Mouse (Mus musculus) forebrain, embryonic 16.5 days (tissue): ENCODE data around the gene Gsta4. TPM values are rescaled to one million over a fixed set of nuclear protein-coding genes. Genes with fewer than 3 reads are reported as not detected.
"Not testable (repeated sequence)": the region's sequence is repeated elsewhere in the genome, so short reads cannot be mapped to it uniquely, and the experiment has no call there.

Experiments
- ATAC-seq: fragments of 200-750 bp; cut with Nextera tagmentation; 2 replicates; pipeline ENCODE4 v1.8.0; 2017; ENCODE audit warnings: mild to moderate bottlenecking, moderate library complexity
- H3K27ac ChIP-seq: fragments of 300-500 bp; sonication (generic); 2 replicates; pipeline ENCODE4 v1.5.1; 2014; ENCODE audit warnings: low read length, control low read depth
- H3K27me3 ChIP-seq: fragments of 300-500 bp; sonication (generic); replicated peaks from 2 replicates; pipeline ENCODE4 v1.6.1; 2014; ENCODE audit warnings: low read length; ENCODE audit not compliant: control insufficient read depth, insufficient read depth
- H3K36me3 ChIP-seq: fragments of 300-500 bp; sonication (generic); 2 replicates; pipeline ENCODE4 v1.6.1; 2014; ENCODE audit not compliant: control insufficient read depth, insufficient read depth
- H3K4me1 ChIP-seq: fragments of 300-500 bp; sonication (generic); replicated peaks from 2 replicates; pipeline ENCODE4 v1.6.1; 2014; ENCODE audit warnings: low read length; ENCODE audit not compliant: control insufficient read depth, insufficient read depth
- H3K4me2 ChIP-seq: fragments of 300-500 bp; sonication (generic); 2 replicates; pipeline ENCODE4 v1.6.1; 2014; ENCODE audit warnings: mild to moderate bottlenecking, low read length, control low read depth
- H3K4me3 ChIP-seq: fragments of 300-500 bp; sonication (generic); replicated peaks from 2 replicates; pipeline ENCODE4 v1.5.1; 2014; ENCODE audit warnings: mild to moderate bottlenecking, low read length, control low read depth
- H3K9ac ChIP-seq: fragments of 300-500 bp; sonication (generic); replicated peaks from 2 replicates; pipeline ENCODE4 v1.6.1; 2014; ENCODE audit warnings: low read depth, low read length, control low read depth
- H3K9me3 ChIP-seq: fragments of 300-500 bp; sonication (generic); 2 replicates; pipeline ENCODE4 v1.6.1; 2016; ENCODE audit warnings: low read length; ENCODE audit not compliant: control insufficient read depth
- WGBS: fragments of 180-500 bp; shearing (Covaris S2); extraction: QIAGEN DNeasy Blood & Tissue Kit; methylation state at CpG from one replicate; pipeline ENCODE4 v1.1.7; 2014; 5-methylcytosine and 5-hydroxymethylcytosine counted together
- polyA plus RNA-seq: library from polyadenylated mRNA; unstranded; fragments of >200 nt; fragmentation: Nextera tagmentation; extraction: Ambion mirVana; gene quantifications from 2 replicates; pipeline ENCODE4 v1.2.1, GENCODE M21; 2015

Gsta4 gene
- polyA plus RNA-seq, 1 experiment from 2014 or later, result 14.9 TPM

- WGBS, result 84% methylated on average over 1 of the region's 1 CpGs
- no peak for ATAC-seq
These were observed 25.4 kb upstream of the Gsta4 start for GRCm38 (mm10) chr9:78157221-78157620.

GRCm38 (mm10) chr9:78163291-78163690, 19.3 kb upstream of the Gsta4 start:
- no peak overlapping the region for H3K4me3 ChIP-seq
- peaks cover 45% of the 10 kb centered on the region for H3K36me3 ChIP-seq
- no peaks in the 10 kb centered on the region for H3K4me1 ChIP-seq
- no peak for ATAC-seq
- no peaks in the 10 kb centered on the region for H3K9me3 ChIP-seq
- no peaks in the 10 kb centered on the region for H3K27me3 ChIP-seq
- no peak overlapping the region for H3K9ac ChIP-seq
- 86% methylated on average over 10 of the region's 10 CpGs for WGBS
- no peak overlapping the region for H3K27ac ChIP-seq
- H3K4me2 ChIP-seq, result no peak overlapping the region

More at GRCm38 (mm10) chr9:78157221-78157620, 25.4 kb upstream of the Gsta4 start:
- H3K27me3 ChIP-seq, result no peaks in the 10 kb centered on the region
- peaks cover 45% of the 10 kb centered on the region for H3K36me3 ChIP-seq
- H3K27ac ChIP-seq, result no peak overlapping the region
- no peak overlapping the region for H3K4me3 ChIP-seq
- H3K4me2 ChIP-seq, result no peak overlapping the region
- H3K9me3 ChIP-seq, result no peaks in the 10 kb centered on the region
- no peaks in the 10 kb centered on the region for H3K4me1 ChIP-seq
- H3K9ac ChIP-seq, result no peak overlapping the region

DNA sequence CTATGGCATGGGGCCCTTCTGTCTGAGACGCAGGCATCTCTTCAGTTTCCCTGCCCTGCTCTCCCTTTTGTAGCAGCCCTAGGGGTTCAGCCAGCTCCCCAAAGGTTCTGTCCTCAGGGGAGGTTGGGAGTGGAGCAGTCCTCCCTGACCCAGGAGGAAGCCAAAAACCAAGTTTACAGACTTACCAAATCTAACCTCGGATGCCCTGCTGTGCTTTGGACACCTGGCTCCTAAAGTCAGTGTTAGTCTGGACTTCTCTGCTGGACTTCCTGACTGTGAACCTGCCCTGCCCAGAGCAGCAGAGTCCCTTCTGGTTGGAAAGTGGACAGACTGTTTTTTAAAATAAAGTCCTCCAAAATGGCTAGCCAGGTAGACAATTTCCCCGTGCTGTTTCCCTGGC, 17.8 kb upstream of the Gsta4 start:
- Histone ChIP-seq H3K36me3 (peaks cover 42% of the 10 kb centered on the region), H3K9ac (no peak overlapping the region), H3K4me2 (no peak overlapping the region), H3K27ac (no peak overlapping the region), H3K9me3 (no peaks in the 10 kb centered on the region), H3K4me1 (no peaks in the 10 kb centered on the region), H3K4me3 (no peak overlapping the region), H3K27me3 (no peaks in the 10 kb centered on the region)
- 84% methylated on average over 3 of the region's 3 CpGs for WGBS
- no peak for ATAC-seq

DNA sequence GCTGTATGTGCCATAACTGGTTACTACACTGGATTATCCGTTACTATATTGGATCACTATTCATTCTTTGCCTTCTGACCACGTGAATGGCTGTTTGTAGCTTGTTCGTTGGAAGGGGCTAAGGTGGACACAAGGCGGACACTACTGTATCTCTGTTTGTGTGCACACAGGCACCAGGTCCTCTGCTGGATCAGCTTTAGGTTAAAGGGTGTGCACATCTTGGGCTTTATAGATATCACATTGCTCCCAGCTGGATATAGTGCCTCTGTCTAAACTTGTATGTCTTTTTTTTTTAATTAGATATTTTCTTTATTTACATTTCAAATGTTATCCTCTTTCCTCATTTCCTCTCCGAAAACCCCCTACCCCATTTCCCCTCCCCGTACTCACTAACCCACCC, 17.1 kb upstream of the Gsta4 start:
- Histone ChIP-seq H3K4me1 (no peaks in the 10 kb centered on the region), H3K27ac (no peak overlapping the region), H3K9me3 (no peaks in the 10 kb centered on the region), H3K36me3 (peaks cover 35% of the 10 kb centered on the region), H3K4me2 (no peak overlapping the region), H3K9ac (no peak overlapping the region), H3K4me3 (no peak overlapping the region), H3K27me3 (no peaks in the 10 kb centered on the region)
- ATAC-seq, result no peak
- WGBS, result 89% methylated on average over 6 of the region's 6 CpGs

DNA sequence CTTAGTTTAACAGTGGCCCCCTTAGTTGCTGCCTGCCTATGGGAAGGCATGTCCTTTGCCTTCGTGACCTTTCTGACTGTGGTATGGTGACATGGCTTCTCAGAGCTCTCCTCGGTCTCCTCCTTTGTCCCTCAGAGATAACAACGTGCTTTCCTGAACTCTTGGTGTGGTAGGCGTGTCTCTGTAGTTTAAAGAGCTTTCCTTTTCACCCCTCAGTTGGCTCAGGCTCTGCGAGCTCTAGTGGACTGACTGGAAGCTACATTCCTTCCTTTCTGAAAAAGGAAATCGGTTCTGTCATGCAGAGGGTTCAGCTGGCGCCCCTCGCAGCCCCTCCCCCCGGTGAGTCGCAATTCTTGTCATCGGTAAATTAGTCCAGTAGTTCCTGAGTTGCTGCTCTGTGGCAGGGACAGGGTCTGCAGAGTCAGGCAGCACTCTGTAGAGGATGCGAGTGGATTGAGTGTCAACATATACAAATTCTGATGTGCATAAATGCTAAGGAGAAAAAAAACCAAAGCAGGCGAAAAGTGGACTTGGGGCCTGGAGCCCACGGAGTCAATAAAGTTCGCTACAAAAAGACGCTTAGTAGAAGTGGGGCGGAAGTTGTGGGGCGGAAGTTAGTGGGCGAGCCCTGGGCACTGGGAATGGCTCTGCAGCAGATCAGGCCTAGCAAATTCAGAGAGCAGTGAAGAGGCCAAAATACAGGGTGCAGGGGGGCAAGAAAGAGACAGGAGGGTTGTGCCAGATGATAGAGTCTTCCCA, 15.7 kb upstream of the Gsta4 start:
- H3K4me3 ChIP-seq, result no peak overlapping the region
- 84% methylated on average over 19 of the region's 19 CpGs for WGBS
- H3K9me3 ChIP-seq, result no peaks in the 10 kb centered on the region
- H3K4me2 ChIP-seq, result no peak overlapping the region
- no peak overlapping the region for H3K9ac ChIP-seq
- H3K27me3 ChIP-seq, result no peaks in the 10 kb centered on the region
- peaks cover 22% of the 10 kb centered on the region for H3K36me3 ChIP-seq
- no peak for ATAC-seq
- no peak overlapping the region for H3K27ac ChIP-seq
- no peaks in the 10 kb centered on the region for H3K4me1 ChIP-seq

- Histone ChIP-seq H3K9me3 (no peaks in the 10 kb centered on the region), H3K36me3 (peaks cover 22% of the 10 kb centered on the region), H3K4me1 (no peaks in the 10 kb centered on the region), H3K4me2 (no peak overlapping the region), H3K9ac (no peak overlapping the region), H3K4me3 (no peak overlapping the region), H3K27me3 (no peaks in the 10 kb centered on the region), H3K27ac (no peak overlapping the region)
- WGBS, result 93% methylated on average over 19 of the region's 19 CpGs
- no peak for ATAC-seq
These were observed 15.1 kb upstream of the Gsta4 start for GRCm38 (mm10) chr9:78167453-78167969.

DNA sequence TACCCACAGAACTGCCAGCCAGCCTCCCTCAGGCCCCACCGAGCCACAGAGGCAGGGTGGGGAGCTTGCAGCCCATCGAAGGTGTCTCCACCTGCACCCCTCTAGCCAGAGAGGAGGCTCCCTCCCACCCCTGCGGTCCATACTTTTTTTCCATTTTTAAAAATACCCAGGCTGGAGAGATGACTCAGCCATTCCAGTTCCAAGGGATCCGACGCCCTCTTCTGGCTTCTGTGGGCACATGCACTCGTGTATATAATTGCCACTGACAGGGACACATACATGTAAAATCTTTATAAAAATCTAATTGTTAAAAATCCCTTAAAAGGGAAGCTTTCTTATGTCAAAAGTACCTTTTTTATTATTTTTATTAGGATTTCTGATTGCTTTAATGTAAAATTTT, 13.7 kb upstream of the Gsta4 start:
- H3K27ac ChIP-seq, result no peak overlapping the region
- peaks cover 17% of the 10 kb centered on the region for H3K36me3 ChIP-seq
- no peak overlapping the region for H3K4me3 ChIP-seq
- no peak for ATAC-seq
- no peaks in the 10 kb centered on the region for H3K27me3 ChIP-seq
- H3K9ac ChIP-seq, result no peak overlapping the region
- no peaks in the 10 kb centered on the region for H3K4me1 ChIP-seq
- WGBS, result 95% methylated on average over 6 of the region's 6 CpGs
- no peaks in the 10 kb centered on the region for H3K9me3 ChIP-seq
- no peak overlapping the region for H3K4me2 ChIP-seq

GRCm38 (mm10) chr9:78174016-78174415, 8.6 kb upstream of the Gsta4 start:
- no peak overlapping the region for H3K4me2 ChIP-seq
- H3K27ac ChIP-seq, result no peak overlapping the region
- no peaks in the 10 kb centered on the region for H3K27me3 ChIP-seq
- WGBS, result 22% methylated on average over 1 of the region's 1 CpGs
- no peak overlapping the region for H3K9ac ChIP-seq
- peaks cover 2% of the 10 kb centered on the region; the same call in 1 of the 2 replicates for H3K36me3 ChIP-seq
- no peaks in the 10 kb centered on the region for H3K9me3 ChIP-seq
- no peak overlapping the region for H3K4me3 ChIP-seq
- H3K4me1 ChIP-seq, result peaks cover 9% of the 10 kb centered on the region
- no peak for ATAC-seq

DNA sequence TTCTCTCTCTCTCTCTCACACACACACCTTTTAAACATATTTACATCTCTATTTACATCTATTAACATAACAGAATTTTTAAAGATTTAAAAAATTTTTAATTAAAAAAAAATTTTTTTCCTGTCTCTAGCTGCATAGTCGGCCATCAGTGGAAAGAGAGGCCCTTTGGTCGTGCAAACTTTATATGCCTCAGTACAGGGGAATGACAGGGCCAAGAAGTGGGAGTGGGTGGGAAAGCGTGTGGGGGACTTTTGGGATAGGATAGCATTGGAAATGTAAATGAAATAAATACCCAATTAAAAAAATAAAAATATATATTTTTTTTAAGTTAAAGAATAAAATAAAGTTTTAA, 7.7 kb upstream of the Gsta4 start:
- H3K9me3 ChIP-seq, H3K4me1 ChIP-seq, H3K27ac ChIP-seq, H3K27me3 ChIP-seq, H3K4me3 ChIP-seq, H3K36me3 ChIP-seq, H3K9ac ChIP-seq, H3K4me2 ChIP-seq: not testable (repeated sequence)
- peak; percentile 21 for ATAC-seq
- WGBS, result 37% methylated on average over 3 of the region's 3 CpGs
